Mouse (Mus musculus): ENCODE data around the gene Mettl23.

GRCm38 (mm10) chr11:116837441-116837840, 5.6 kb upstream of the Mettl23 start:
- no peak for TF ChIP-seq POLR2A (IDR thresholded peaks at IDR 0.05; ENCODE audit: borderline replicate concordance, control insufficient read depth, low read depth, low read length)
- TF ChIP-seq CTCF (IDR thresholded peaks at IDR 0.05; ENCODE audit: control insufficient read depth, insufficient read depth, low read length), result no peak

Data from bone marrow, adult 2 months (tissue).